Mouse (Mus musculus) megakaryocyte progenitor cell, adult 5-6 weeks (primary cell): ENCODE measurements around the gene Caln1. TPM values are rescaled to one million over a fixed set of nuclear protein-coding genes. Genes with fewer than 3 reads are reported as not detected.
A peak's percentile ranks its signal among the peaks of the same experiment; 100 is the strongest.

Experiments
- ATAC-seq: replicated peaks from 2 replicates; pipeline ENCODE4 v1.8.0; 2016; ENCODE audit warnings: mild to moderate bottlenecking, moderate TSS enrichment, inconsistent platforms; ENCODE audit not compliant: poor library complexity
- total RNA-seq, 2 experiments: library from RNA; stranded (forward) in 1 of 2; stranded (reverse) in 1 of 2; fragments of 157-497, 149-512 nt in 1 of 2; fragments of 200-1000 nt in 1 of 2; gene quantifications; 2 replicates each; pipeline versions ENCODE4 v1.2.3 to v1.2.4; 2015 to 2017

Caln1 gene
- total RNA-seq, 2 experiments from 2014 or later = not detected

- ATAC-seq = no peak
Observed at GRCm38 (mm10) chr5:130797713-130798112, 428.5 kb downstream of the Caln1 start.

DNA sequence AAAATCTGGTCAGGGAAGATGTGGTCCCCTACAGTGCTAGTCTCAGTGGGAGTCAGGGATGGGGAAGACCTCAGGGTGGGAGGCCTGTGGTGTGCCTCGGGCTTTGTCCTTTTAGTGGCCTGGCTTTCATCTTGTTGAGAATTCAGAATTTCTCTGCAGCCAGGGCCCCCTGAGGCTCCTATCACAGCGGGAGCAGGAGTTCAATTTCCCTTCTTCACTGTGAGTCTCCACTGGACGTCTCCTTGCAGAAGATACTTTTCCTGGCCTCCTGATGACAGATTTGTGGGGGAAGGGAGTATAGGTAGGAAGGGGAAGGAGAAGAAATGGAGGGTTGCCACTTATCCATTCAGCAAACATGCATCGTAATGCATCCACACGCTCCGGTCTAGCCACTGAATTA lies 441.1 kb downstream of the Caln1 start:
- ATAC-seq = no peak

- ATAC-seq = no peak
Observed at GRCm38 (mm10) chr5:130810846-130811245, 441.6 kb downstream of the Caln1 start.

DNA sequence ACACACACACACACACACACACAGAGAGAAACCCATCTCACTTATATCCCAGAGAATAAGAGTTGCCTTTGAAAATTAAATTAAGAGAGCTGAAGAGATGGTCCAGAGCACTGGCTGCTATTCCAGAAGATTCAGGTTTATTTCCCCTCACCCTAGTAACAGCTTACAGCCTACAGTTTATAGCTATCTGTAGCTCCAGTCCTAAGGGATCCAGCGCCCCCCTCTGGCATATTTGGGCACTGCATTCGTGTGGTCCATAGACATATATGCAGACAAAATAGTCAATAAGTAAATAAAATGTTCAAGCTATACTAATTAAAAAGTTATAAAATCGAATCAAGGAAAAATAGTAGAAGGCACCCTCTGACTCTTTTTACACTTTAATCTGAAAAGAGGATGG lies 442.0 kb downstream of the Caln1 start:
- no peak for ATAC-seq

DNA sequence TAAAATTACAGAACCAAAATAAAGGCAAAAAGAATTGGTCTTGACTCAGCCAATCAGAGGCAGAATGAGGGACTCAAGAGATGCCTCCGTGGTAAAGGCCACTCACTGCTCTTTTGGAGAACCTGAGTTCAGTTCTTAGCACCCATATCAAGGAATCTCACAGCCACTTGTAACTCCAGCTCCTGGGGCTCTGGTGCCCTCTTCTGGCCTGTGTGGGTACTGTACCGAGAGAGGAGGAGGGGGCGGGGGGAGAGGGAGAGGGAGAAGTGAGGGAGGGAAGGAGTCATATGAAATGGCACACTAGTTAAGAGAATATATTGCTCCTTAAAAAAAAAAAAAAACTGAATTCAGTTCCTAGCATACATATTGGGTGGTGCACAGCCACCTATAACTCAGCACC lies 442.7 kb downstream of the Caln1 start:
- ATAC-seq = no peak

GRCm38 (mm10) chr5:130812556-130812955 lies 443.3 kb downstream of the Caln1 start:
- ATAC-seq = no peak

GRCm38 (mm10) chr5:130813089-130813488 lies 443.8 kb downstream of the Caln1 start:
- no peak for ATAC-seq

GRCm38 (mm10) chr5:130815352-130815751 lies 446.1 kb downstream of the Caln1 start:
- no peak for ATAC-seq

DNA sequence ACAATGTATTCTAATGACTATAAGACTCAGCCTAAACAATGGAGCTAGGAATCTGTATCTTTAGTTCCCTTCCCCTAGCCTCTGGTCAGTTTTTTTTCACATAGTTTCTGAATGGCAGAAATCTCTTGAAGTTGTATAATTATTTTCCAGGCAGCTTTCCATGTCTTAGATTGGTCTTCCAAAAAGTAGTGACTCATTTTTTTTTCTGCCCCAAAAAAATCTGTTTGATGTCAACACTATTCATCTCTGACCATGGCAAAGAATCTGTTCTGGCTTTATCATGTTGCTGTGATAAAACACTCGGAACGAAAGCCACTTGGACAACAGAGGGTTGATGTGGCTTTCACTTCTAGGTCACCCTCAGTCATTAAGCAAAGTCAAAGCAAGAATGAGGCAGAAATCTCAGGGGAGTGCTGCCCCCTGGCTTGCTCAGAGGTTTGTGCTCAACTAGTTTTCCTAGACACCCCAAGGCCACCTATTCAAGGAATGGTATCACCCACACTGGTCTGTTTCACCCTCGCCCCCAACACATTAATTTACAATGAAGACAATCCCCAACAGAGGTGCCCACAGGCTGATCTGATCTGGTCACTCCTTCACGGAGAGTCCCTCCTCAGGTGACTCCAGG lies 450.9 kb downstream of the Caln1 start:
- no peak for ATAC-seq

- no peak for ATAC-seq
Observed at GRCm38 (mm10) chr5:130820661-130821060, 451.4 kb downstream of the Caln1 start.

- ATAC-seq = no peak
Observed at GRCm38 (mm10) chr5:130825797-130826196, 456.5 kb downstream of the Caln1 start.

DNA sequence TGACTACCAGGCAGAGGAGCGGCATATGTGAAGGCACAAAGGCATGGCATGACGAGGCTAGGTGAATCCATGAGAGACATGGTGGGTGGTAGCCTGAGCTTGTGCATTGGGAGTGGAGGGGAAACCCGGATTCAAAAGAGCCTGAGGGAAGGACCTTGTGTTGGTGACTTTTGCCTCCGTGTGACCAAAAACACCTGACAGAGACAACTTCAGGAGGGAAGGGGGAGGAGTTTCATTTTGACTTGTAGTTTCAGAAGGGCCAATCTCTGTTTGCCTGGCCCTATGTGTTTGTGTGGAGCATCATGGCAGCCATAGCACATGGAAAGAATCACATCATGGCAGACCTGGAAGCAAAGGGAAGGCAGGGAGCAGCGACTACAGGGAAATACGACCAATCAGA lies 479.3 kb downstream of the Caln1 start:
- no peak for ATAC-seq

DNA sequence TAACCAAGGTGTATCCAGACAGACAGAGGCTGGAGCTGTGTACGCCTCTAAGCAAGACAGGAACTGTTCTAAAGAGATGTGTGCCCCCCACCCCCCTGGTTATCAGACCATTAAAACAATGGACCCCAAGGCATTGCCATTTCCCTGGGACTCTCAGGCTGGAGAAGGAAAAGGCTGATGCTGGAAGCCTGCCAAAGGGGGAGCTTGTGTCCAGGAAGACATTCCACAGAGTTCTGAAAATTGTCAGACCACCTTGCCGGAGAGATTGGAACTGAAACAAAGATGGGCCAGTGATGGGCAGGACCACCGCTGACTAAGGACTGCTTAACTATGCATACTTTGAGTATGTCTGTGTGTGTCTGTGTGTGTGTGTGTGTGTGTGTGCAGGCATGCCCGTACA lies 480.4 kb downstream of the Caln1 start:
- ATAC-seq = no peak

DNA sequence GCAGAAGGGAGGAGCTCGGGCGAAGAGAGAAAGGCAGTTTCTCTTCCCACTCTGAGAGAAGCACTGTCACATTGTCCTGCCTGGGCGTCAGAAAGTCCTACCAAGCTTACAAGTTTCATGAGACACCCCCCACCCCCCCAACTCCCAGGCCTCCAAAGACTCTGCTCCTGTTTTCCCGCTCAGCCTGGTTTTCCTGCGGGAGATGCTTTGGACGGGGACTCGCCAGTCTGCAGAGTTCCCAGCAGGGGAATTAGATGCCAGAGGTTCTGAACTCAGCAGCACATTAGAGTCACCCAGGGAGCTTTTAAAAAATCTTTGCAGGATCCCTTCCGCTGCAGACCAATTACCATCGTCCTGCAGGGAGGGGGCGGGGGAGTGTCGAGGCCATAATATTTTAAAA lies 482.9 kb downstream of the Caln1 start:
- no peak for ATAC-seq

GRCm38 (mm10) chr5:130853371-130853770 lies 484.1 kb downstream of the Caln1 start:
- ATAC-seq = peak; percentile 97

DNA sequence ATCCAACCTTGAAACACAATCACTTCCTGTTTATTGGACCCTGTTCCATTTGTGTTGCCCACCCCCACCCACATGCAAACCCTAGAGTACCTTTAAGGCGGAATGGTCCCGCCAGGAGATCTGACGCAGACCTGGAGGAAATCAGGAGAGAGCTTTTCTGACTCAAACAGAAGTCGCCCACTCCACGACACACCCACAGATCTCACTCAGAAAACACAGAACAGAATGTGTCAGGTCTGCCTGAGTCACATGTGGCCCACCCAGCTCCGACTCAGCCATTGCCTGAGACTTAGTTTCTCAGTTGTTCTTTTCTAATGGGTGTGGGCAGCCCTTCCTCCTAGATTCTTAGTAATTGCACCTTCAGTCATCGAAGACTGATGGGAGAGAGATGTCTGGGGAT lies 485.2 kb downstream of the Caln1 start:
- no peak for ATAC-seq

GRCm38 (mm10) chr5:130858148-130858547 lies 488.9 kb downstream of the Caln1 start:
- ATAC-seq = peak; percentile 76

DNA sequence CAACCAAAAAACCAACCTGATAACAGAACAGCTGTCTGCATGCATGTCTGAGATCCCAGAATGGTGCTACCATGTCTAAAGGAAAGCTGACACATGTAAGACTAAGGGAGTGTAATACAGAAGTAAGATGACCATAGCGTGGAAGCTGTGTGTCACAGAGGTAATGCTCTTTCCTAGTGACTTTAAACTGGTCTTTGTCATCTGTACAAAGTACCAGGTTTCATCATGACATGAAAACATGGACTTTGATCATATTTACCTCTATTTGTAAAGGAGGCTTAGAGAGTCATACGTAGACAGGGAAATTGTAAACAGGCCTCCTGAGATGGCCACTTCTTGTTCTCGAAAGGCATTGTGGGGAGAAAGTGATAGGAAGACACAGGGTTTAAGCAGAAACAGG lies 489.5 kb downstream of the Caln1 start:
- ATAC-seq = no peak

DNA sequence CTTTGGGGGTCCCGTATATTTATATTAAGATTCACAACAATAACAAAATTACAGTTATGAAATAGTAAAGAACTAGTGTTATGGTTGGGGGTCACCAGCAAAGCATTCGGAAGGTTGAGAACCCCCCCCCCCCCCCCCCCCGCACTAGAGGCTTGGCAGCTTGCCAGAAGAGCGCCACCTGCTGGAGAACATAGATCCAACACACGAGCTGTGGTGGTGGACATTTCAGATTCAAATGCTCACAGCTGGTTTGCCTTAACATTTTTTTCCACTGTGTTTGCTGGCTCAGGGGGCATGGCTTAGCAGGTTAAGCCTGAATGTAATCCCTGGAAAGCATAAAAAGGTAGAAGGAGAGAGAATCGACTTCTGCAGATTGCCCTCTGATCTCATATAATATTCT lies 490.5 kb downstream of the Caln1 start:
- no peak for ATAC-seq

DNA sequence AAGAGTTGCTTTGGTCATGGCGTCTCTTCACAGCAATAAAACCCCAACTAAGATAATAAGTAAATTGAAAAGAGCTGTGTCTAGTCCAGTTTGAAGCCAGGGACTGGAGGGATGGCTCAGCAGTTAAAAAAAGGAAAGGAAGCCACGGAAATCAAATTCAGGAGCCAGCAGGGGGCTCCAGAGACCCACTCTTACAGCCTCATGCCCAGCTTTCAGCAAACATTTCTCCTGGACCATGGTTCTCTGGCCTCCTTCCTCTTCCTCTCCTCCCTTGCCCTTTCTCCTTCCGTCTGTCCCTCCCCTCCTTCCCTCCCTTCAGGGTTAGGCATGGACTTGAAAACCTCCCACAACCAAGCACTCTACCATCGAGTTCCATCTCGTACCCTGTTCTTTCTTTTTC lies 493.0 kb downstream of the Caln1 start:
- ATAC-seq = no peak

DNA sequence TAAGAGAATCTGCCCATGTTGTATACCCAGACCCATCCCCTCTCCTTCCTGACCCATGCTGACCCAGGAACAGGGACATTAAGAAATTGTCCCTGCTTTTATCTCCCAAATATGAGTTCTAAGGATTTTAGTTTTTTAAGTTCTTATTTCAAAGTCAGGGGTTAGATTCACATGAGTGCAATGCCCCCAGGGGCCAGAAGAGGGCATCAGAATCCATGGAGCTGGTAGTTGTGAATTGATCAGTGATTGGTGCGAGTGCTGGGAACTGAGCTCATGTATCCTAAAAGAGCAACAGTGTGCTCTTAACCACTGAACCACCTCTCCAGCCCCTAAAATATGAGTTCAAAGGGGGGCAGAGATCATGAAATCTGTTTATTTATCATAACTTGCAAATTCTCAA lies 500.6 kb downstream of the Caln1 start:
- peak; percentile 44; the same call in 1 of the 2 replicates for ATAC-seq

DNA sequence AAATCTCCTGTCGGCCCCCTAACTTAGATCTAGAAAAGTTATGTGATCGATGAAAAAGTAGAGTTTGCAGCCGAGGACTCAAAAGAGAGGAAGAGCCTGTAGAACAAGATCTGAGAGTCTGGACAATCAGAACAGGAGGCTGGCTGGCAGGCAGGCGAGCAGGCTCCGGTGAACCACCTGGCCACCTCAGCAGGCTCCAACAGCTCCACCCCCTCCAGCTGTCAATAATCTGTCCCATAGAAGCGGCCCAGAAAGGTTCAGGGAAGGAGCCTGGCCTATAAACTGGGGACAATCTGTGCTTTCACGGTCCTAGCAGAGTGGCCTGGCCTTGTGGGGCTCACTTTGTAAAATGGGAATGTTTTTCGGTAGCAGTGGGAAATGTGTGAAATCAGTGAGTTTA lies 501.8 kb downstream of the Caln1 start:
- ATAC-seq = no peak

- no peak for ATAC-seq
Observed at GRCm38 (mm10) chr5:130875391-130875790, 506.1 kb downstream of the Caln1 start.
